In genomic region chr11:104157603-104158259, GRCm38 (mm10) we compare ENCODE assay signal across 8 mouse cellular contexts. TPM values are rescaled to one million over a fixed set of nuclear protein-coding genes. Genes with fewer than 3 reads are reported as not detected.
DNase-seq lines count a peak whose midpoint lies in the region; ATAC-seq lines count a peak whose summit lies in the region.

No protein-coding gene starts in this region.

- peaks cover 19% of the 10 kb centered on the region; the same call in 1 of the 2 replicates for H3K4me1 ChIP-seq in midbrain, embryonic 14.5 days (ENCODE audit: control insufficient read depth, insufficient read depth, low read length)
- H3K4me1 ChIP-seq in stomach, embryonic 16.5 days (ENCODE audit: control insufficient read depth, insufficient read depth, low read length): no peaks in the 10 kb centered on the region

- peak; percentile 94 for ATAC-seq in midbrain, embryonic 14.5 days (ENCODE audit: low FRiP score, low TSS enrichment)
- peak; percentile 65 for ATAC-seq in stomach, embryonic 16.5 days (ENCODE audit: insufficient read depth, low FRiP score)

- under 1% methylated on average over 23 of the region's 23 CpGs for WGBS in midbrain, embryonic 14.5 days
- WGBS in stomach, embryonic 16.5 days: 6% methylated on average over 23 of the region's 23 CpGs

- peak; percentile 44 for DNase-seq in urinary bladder, postnatal 14 days (ENCODE audit: low spot score)
- no peak for DNase-seq in urinary bladder, adult 2 months (ENCODE audit: low spot score)
- DNase-seq in embryo, embryonic 9.5 days (ENCODE audit: extremely low spot score): peak; percentile 87
- DNase-seq in heart, adult 9 months (ENCODE audit: low spot score in 2 of 2): peak; percentile 5 to 10
- peak; percentile 11 to 18 for DNase-seq in kidney, adult 8-10 months
- peak; percentile 89 for DNase-seq in left cerebral cortex, postnatal 4 days
- peak; percentile 94 for DNase-seq in midbrain, embryonic 14.5 days

- H3K36me3 ChIP-seq in midbrain, embryonic 14.5 days (ENCODE audit: control insufficient read depth, insufficient read depth, low read length): no peaks in the 10 kb centered on the region
- H3K36me3 ChIP-seq in stomach, embryonic 16.5 days (ENCODE audit: control insufficient read depth, insufficient read depth, low read length): no peaks in the 10 kb centered on the region

- intact Hi-C loops in left cerebral cortex, postnatal 4 days (cut with DNase I): no loop called here

- no peaks in the 10 kb centered on the region for H3K27me3 ChIP-seq in midbrain, embryonic 14.5 days (ENCODE audit: control insufficient read depth, insufficient read depth, low read length)
- H3K27me3 ChIP-seq in stomach, embryonic 16.5 days (ENCODE audit: control insufficient read depth, insufficient read depth, low read length): peaks cover 11% of the 10 kb centered on the region

- H3K9ac ChIP-seq in midbrain, embryonic 14.5 days (replicated peaks; ENCODE audit: low read length): peak overlapping the region; percentile 64
- 0 out of 2 replicates have a peak overlapping the region, but pooled peaks have one; percentile 52 for H3K9ac ChIP-seq in stomach, embryonic 16.5 days (ENCODE audit: low read length)

- H3K9me3 ChIP-seq in midbrain, embryonic 14.5 days (ENCODE audit: control insufficient read depth, low read length): no peaks in the 10 kb centered on the region
- H3K9me3 ChIP-seq in stomach, embryonic 16.5 days (replicated peaks; ENCODE audit: control insufficient read depth, low read length): no peaks in the 10 kb centered on the region

- peak overlapping the region; percentile 82 for H3K4me2 ChIP-seq in midbrain, embryonic 14.5 days (ENCODE audit: low read length)
- peak overlapping the region; percentile 50 for H3K4me2 ChIP-seq in stomach, embryonic 16.5 days (ENCODE audit: low read depth, low read length)

- H3K27ac ChIP-seq in midbrain, embryonic 14.5 days (replicated peaks; ENCODE audit: low read depth, low read length): peak overlapping the region; percentile 86
- H3K27ac ChIP-seq in stomach, embryonic 16.5 days (ENCODE audit: low read length): no peak overlapping the region

- peak overlapping the region; percentile 39 for H3K4me3 ChIP-seq in midbrain, embryonic 14.5 days (replicated peaks; ENCODE audit: low read depth, low read length)
- peak overlapping the region; percentile 37 for H3K4me3 ChIP-seq in stomach, embryonic 16.5 days (replicated peaks; ENCODE audit: low read length)

RNA-seq across cellular contexts. Expression of gene Crhr1, which starts 25.1 kb away (rescaled TPM):
- 0.04 and 0.08 TPM in 2 replicates for polyA plus RNA-seq in urinary bladder, adult 2 months (2012; rRNA removed)
- total RNA-seq in left cerebral cortex, postnatal 4 days (2021): 10 to 100 TPM; 23.8 to 26.0 TPM
- 4.9 and 7.4 TPM in 2 replicates for polyA plus RNA-seq in midbrain, embryonic 14.5 days (2014; fragmentation: Nextera tagmentation; extraction: Ambion mirVana)
- 0.09 and 0.17 TPM in 2 replicates for polyA plus RNA-seq in stomach, embryonic 16.5 days (2015; fragmentation: Nextera tagmentation; extraction: Ambion mirVana)

RNA-seq across cellular contexts. Expression of gene Sppl2c, which starts 28.4 kb away (rescaled TPM):
- not detected in 2 replicates for polyA plus RNA-seq in urinary bladder, adult 2 months (2012; rRNA removed)
- total RNA-seq in left cerebral cortex, postnatal 4 days (2021): not detected
- polyA plus RNA-seq in midbrain, embryonic 14.5 days (2014; fragmentation: Nextera tagmentation; extraction: Ambion mirVana): not detected in 2 replicates
- not detected in 2 replicates for polyA plus RNA-seq in stomach, embryonic 16.5 days (2015; fragmentation: Nextera tagmentation; extraction: Ambion mirVana)
